Mouse (Mus musculus) heart, embryonic 12.5 days (tissue): Measurements from ENCODE around the gene A430005L14Rik. TPM values are rescaled to one million over a fixed set of nuclear protein-coding genes. Genes with fewer than 3 reads are reported as not detected.

Experiments
- polyA plus RNA-seq: library from polyadenylated mRNA; unstranded; fragments of >200 nt; fragmentation: Nextera tagmentation; extraction: Ambion mirVana; gene quantifications from 2 replicates; pipeline ENCODE4 v1.2.1, GENCODE M21; 2016

A430005L14Rik gene
- polyA plus RNA-seq, 1 experiment from 2014 or later: 51.9 TPM

Other genes starting within 250 kb of the A430005L14Rik start
- gene Dffb, start 17.9 kb downstream of the A430005L14Rik start, polyA plus RNA-seq: 5.6 and 6.5 TPM in 2 replicates
- 17.3 and 18.0 TPM in 2 replicates for gene Cep104, start 18.0 kb downstream of the A430005L14Rik start, polyA plus RNA-seq
- gene Lrrc47, start 54.5 kb downstream of the A430005L14Rik start, polyA plus RNA-seq: 21.8 and 27.2 TPM in 2 replicates
- 64.6 and 77.0 TPM in 2 replicates for gene Smim1, start 69.0 kb downstream of the A430005L14Rik start, polyA plus RNA-seq
- gene Ccdc27, start 85.4 kb downstream of the A430005L14Rik start, polyA plus RNA-seq: 0.09 and 0.10 TPM in 2 replicates
- 0.04 and 0.05 TPM in 2 replicates for gene Trp73, start 183.0 kb downstream of the A430005L14Rik start, polyA plus RNA-seq
- gene Wrap73, start 185.1 kb downstream of the A430005L14Rik start, polyA plus RNA-seq: 23.5 and 24.1 TPM in 2 replicates
- 128 and 135 TPM in 2 replicates for gene Tprgl, start 203.4 kb downstream of the A430005L14Rik start, polyA plus RNA-seq
- 16.0 and 19.4 TPM in 2 replicates for gene Megf6, start 213.5 kb downstream of the A430005L14Rik start, polyA plus RNA-seq